Mouse (Mus musculus): Measurements from ENCODE around the gene Ufd1.
"Not testable (repeated sequence)": the region's sequence is repeated elsewhere in the genome, so short reads cannot be mapped to it uniquely, and the experiment has no call there.

Gene Ufd1

GRCm38 (mm10) chr16:18811032-18811431, 547 bp upstream of the Ufd1 start:
- no peak for DNase-seq

GRCm38 (mm10) chr16:18812385-18812910, 869 bp downstream of the Ufd1 start:
- DNase-seq: no peak

GRCm38 (mm10) chr16:18822356-18822755, 10.8 kb downstream of the Ufd1 start:
- DNase-seq: no peak

- no peak for DNase-seq
Observed at GRCm38 (mm10) chr16:18822925-18823324, 11.3 kb downstream of the Ufd1 start.

GRCm38 (mm10) chr16:18828630-18829029, 17.1 kb downstream of the Ufd1 start:
- no peak for DNase-seq

DNA sequence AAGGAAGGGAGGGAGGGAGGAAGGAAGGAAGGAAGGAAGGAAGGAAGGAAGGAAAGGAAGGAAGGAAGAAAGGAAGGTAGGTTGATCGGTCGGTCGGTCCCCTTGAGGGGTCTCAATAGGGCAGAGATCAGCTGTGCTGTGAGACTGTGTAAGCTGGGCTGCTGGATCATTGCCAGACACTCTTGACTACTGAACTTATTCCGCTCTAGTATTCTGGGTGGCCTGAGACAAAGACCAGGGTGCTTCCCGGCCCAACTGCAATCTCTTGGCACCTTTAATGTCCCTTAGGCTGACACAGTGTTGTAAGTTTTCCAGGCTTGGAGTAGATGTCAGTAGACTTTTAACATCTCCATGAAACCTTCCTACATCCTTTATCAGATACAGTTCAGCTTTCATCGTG, 17.5 kb downstream of the Ufd1 start:
- DNase-seq: no peak

DNA sequence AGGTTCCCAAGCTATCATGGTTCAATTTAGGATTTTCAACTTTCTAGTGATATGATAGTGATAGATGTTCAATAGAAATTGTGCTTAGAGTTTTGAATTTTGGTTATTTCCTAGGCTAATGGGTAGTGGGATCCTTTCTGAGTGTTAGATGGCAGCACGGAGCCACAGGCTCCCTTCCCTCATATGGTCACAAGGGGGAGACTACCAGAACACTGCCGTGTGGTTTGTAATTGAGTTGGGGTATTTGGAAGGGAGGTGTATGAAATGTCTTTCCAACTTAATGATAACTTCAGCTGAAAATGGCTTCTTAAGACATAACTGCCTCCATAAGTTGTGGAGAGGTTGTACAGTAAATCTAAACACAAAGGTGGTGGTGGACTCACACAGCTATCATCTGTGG, 21.9 kb downstream of the Ufd1 start:
- no peak for DNase-seq

GRCm38 (mm10) chr16:18836073-18836467, 24.5 kb downstream of the Ufd1 start:
- no peak for DNase-seq

GRCm38 (mm10) chr16:18836468-18837208, 25.1 kb downstream of the Ufd1 start, which contains the start of the genes 2510002D24Rik and Gm28539:
Gene 2510002D24Rik, plus strand, starts transcription at chr16:18836578.
Gene Gm28539, plus strand, starts transcription at chr16:18836584.
- DNase-seq: peak; percentile 81 to 92

DNA sequence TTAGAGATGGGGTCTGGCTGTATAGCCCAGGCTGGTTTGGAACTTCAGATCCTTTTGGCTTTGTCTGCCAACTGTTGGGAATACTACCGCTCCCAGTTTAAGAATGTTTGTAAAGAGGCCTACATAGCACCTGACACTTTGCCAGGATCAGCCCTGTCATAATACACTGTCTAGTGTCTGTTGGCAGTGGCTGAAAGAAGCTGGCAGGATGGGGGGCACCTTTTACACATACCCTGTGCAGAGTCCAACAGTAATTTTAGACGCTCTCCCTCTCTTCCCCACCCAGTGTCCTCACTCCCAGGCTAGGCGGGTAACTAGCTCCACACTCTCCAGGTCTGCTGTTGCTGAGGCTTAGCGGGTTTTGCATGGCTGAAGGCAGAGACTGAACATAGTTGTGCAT, 26.8 kb downstream of the Ufd1 start:
- no peak for DNase-seq

- DNase-seq: no peak
Observed at GRCm38 (mm10) chr16:18846301-18846820, 34.8 kb downstream of the Ufd1 start.

GRCm38 (mm10) chr16:18849521-18850190, 38.1 kb downstream of the Ufd1 start:
- not testable (repeated sequence) for DNase-seq

DNA sequence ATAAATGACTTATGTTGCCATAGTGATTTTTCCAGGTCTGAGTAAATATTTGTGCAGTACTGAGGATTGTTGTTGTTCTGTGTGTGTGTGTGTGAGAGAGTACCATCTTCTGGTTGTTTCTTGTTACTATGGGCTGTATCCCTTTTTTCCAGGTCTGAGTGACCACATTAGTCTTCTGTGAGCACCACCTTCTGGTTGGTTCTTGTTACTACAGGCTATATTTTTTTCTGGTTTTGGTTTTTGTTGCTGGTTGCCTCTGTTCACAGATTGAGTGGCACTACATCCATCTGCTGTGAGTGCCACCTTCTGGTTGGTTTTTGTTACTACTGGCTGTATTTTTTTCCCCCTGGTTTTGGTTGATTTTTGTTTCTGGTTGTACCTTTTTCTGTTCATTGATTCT, 47.0 kb downstream of the Ufd1 start:
- no peak for DNase-seq

DNA sequence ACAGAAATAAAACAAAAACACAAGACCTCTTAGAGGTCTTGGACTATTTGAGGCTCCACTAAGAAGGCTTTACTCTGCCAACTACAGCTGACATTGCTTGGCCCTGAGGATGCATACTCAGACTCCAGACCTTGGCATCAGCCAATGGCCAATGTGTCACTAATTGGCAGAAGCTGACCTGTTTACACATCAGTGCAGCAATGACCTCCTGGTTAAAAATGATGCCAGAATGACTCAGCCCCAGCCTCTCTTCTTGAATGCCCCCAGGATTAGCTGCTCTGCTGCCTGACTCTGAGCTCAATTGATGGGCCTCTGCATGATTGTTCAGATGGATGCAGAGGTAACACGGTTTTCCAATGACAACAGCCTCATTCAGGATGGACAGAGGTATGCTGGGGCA, 48.6 kb downstream of the Ufd1 start:
- no peak for DNase-seq

GRCm38 (mm10) chr16:18870495-18870894, 58.9 kb downstream of the Ufd1 start:
- DNase-seq: not testable (repeated sequence)

- no peak for DNase-seq
Observed at GRCm38 (mm10) chr16:18876091-18876441, 64.5 kb downstream of the Ufd1 start.

DNA sequence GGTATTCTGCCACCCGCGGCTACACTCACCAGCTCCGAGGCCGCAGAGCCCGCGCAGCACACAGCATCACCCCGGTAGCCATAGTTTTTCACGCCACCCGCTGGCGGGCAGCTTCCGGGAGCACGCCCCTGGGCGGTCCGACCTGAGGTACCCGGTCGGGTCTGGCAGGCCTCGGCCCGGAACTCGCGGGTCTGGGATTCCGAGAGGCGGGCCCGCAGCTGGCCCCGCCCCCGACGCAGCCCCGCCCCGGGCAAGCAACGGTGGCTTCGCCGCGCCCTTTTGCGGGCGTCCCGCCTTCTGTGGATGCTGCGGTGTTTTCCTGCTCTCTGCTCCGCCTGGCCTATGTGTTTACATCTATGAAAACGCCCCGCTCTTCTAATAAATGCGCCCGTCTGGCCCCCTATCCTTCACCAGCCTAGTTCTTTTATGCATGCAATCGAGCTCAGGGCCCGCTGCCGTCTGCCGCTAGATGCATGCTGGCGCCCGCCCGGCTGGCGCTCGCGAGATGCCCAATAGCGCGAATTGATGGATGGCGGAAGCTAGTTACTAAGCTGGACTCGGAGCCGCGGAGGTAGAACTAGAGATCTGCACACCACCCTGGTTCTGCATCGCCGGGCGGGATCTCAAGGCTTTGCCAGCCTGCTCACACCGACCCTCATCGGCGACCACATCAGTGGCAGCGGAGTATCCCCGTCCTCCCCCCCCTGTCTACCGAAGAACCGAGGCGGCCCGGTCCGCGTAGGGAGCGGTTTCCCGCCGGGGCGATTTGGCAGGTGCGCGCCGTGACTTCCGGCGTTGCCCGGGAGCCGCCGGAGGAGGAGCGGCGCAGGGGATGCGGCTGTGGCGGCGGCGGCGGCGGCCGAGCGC, 65.1 kb downstream of the Ufd1 start, which contains the start of the genes Mrpl40 and Hira:
Mrpl40 (minus strand) TSS at position 421 of the 867 bp plus-strand sequence.
Hira (plus strand) TSS at position 596 of the 867 bp plus-strand sequence.
- peak; percentile 91 to 93 for DNase-seq

DNA sequence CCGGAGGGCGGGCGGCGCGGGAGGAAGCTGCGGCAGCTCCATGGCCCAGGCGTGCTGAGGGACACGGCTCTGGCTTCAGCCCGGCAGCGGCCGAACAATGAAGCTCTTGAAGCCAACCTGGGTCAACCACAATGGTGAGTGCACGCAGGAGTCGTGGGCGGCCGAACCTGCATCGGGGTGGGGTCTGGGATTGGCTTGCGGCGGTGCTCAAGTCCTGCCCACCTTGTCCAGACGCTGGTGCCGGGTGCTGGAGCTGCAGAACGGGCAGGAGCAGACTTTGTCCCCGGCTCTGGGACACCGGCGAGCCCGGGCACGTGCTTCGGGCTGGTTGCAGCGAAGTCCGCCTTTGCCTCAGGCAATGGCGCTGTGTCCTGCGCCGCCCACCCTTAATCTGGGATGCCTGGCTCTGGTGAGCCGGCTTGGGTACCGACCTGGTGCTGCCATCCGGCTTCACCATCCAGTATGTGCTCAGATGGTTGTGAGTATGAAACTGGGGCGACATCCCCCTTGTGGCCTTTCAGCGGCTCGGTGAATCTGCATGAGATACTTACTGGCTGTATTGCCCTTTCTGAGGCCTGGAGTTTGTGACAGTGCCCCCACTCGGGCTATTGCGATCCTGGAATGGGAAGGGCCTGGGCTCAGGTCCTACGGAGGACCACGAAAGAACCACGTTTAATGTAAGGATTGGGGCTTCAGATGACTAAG, 66.0 kb downstream of the Ufd1 start:
- DNase-seq: peak; percentile 53 to 72

DNA sequence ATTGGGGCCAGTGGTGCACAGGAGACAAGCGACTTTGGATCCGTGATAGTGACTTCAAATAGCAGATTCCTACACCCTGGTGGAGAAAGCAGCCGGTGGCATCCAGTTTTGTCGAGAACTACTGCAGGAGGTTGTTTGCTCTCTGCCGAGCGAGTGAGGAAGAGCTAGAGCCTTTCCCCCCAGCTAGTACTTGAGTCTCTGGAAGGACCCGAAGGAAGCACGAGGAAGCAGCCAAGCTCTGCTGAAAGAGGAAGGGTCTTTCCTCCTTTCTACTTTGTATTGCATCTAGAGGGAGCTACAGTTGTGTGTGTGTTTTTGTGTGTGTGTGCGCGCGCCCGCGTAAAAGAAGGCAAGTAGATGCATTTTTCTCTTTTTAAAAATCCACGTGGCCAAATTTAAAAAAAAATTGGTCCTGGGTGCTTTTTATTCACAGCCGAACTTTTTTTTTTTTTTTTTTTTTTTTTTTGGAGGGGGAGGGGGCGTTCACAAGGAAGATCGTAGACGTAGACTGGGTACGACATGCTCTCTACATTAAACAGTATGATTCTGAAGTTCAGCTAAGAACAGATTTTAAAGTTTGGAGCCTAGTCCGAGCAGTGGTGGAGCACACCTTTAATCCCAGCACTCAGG, 66.6 kb downstream of the Ufd1 start:
- no peak for DNase-seq

- no peak for DNase-seq
Observed at GRCm38 (mm10) chr16:18884044-18884443, 72.5 kb downstream of the Ufd1 start.

Data from thymus, adult 18-20 months (tissue).